Mouse (Mus musculus) cerebral cortex, adult 2 months (tissue): Measurements from ENCODE around the gene Uhrf1bp1l.

Source experiments
- whole genome bisulfite sequencing: fragments of 180-500 bp; shearing (Covaris S2); methylation state at CpG from one replicate; pipeline ENCODE4 v1.1.7; 2018; 5-methylcytosine and 5-hydroxymethylcytosine counted together

Uhrf1bp1l gene

GRCm38 (mm10) chr10:89746581-89746980 is 1.8 kb downstream of the Uhrf1bp1l start:
- WGBS: 63% methylated on average over 3 of the region's 3 CpGs

- WGBS: 75% methylated on average over 8 of the region's 8 CpGs
Observed at GRCm38 (mm10) chr10:89747221-89747905, 2.6 kb downstream of the Uhrf1bp1l start.

GRCm38 (mm10) chr10:89747911-89748310 is 3.1 kb downstream of the Uhrf1bp1l start:
- WGBS: 93% methylated on average over 1 of the region's 1 CpGs

GRCm38 (mm10) chr10:89748619-89749018 is 3.8 kb downstream of the Uhrf1bp1l start:
- WGBS: 75% methylated on average over 2 of the region's 2 CpGs

GRCm38 (mm10) chr10:89751069-89751468 is 6.3 kb downstream of the Uhrf1bp1l start:
- 85% methylated on average over 5 of the region's 5 CpGs for WGBS

- WGBS: 92% methylated on average over 4 of the region's 4 CpGs
Observed at GRCm38 (mm10) chr10:89755231-89755630, 10.4 kb downstream of the Uhrf1bp1l start.

GRCm38 (mm10) chr10:89760772-89761171 is 16.0 kb downstream of the Uhrf1bp1l start:
- WGBS: 74% methylated on average over 5 of the region's 5 CpGs

- WGBS: 77% methylated on average over 9 of the region's 9 CpGs
Observed at GRCm38 (mm10) chr10:89764457-89765121, 19.8 kb downstream of the Uhrf1bp1l start.

- 81% methylated on average over 11 of the region's 11 CpGs for WGBS
Observed at GRCm38 (mm10) chr10:89765790-89766714, 21.3 kb downstream of the Uhrf1bp1l start.

- WGBS: 84% methylated on average over 7 of the region's 7 CpGs
Observed at GRCm38 (mm10) chr10:89768352-89769020, 23.7 kb downstream of the Uhrf1bp1l start.

GRCm38 (mm10) chr10:89769096-89769495 is 24.3 kb downstream of the Uhrf1bp1l start:
- 79% methylated on average over 4 of the region's 4 CpGs for WGBS

GRCm38 (mm10) chr10:89771894-89772293 is 27.1 kb downstream of the Uhrf1bp1l start:
- 57% methylated on average over 2 of the region's 2 CpGs for WGBS

- 81% methylated on average over 6 of the region's 6 CpGs for WGBS
Observed at GRCm38 (mm10) chr10:89776029-89776428, 31.2 kb downstream of the Uhrf1bp1l start.

- WGBS: 97% methylated on average over 4 of the region's 4 CpGs
Observed at GRCm38 (mm10) chr10:89791870-89792269, 47.1 kb downstream of the Uhrf1bp1l start.

GRCm38 (mm10) chr10:89794121-89794520 is 49.3 kb downstream of the Uhrf1bp1l start:
- WGBS: 50% methylated on average over 6 of the region's 6 CpGs

GRCm38 (mm10) chr10:89819146-89819545 is 74.4 kb downstream of the Uhrf1bp1l start:
- WGBS: 59% methylated on average over 4 of the region's 4 CpGs

GRCm38 (mm10) chr10:89823906-89824305 is 79.1 kb downstream of the Uhrf1bp1l start:
- 46% methylated on average over 2 of the region's 2 CpGs for WGBS

GRCm38 (mm10) chr10:89826896-89827295 is 82.1 kb downstream of the Uhrf1bp1l start:
- WGBS: 38% methylated on average over 3 of the region's 3 CpGs

GRCm38 (mm10) chr10:89832334-89832733 is 87.5 kb downstream of the Uhrf1bp1l start:
- 56% methylated on average over 4 of the region's 4 CpGs for WGBS

GRCm38 (mm10) chr10:89833166-89833565 is 88.4 kb downstream of the Uhrf1bp1l start:
- 75% methylated on average over 10 of the region's 10 CpGs for WGBS

GRCm38 (mm10) chr10:89837476-89837875 is 92.7 kb downstream of the Uhrf1bp1l start:
- WGBS: 41% methylated on average over 3 of the region's 3 CpGs

- whole genome bisulfite sequencing: 84% methylated on average over 3 of the region's 3 CpGs
Observed at GRCm38 (mm10) chr10:89838834-89839233, 94.0 kb downstream of the Uhrf1bp1l start.
